Mouse (Mus musculus) midbrain, embryonic 11.5 days (tissue): ENCODE measurements around the gene Gpr137. TPM values are rescaled to one million over a fixed set of nuclear protein-coding genes. Genes with fewer than 3 reads are reported as not detected.

Experiments
- ATAC-seq: fragments of 200-750 bp; cut with Nextera tagmentation; 2 replicates; pipeline ENCODE4 v1.8.0; 2017; ENCODE audit warnings: moderate TSS enrichment, moderate library complexity; ENCODE audit not compliant: low FRiP score
- DNase-seq: peaks from one replicate; pipeline ENCODE4 v3.0.0; 2015; ENCODE audit warnings: low spot score; ENCODE audit errors: missing footprints
- H3K27ac ChIP-seq: fragments of 300-500 bp; sonication (generic); 2 replicates; pipeline ENCODE4 v1.5.1; 2014; ENCODE audit warnings: low read depth, low read length
- H3K27me3 ChIP-seq: fragments of 300-500 bp; sonication (generic); 2 replicates; pipeline ENCODE4 v1.6.1; 2014; ENCODE audit warnings: mild to moderate bottlenecking, low read length, moderate library complexity, mixed read lengths; ENCODE audit not compliant: control insufficient read depth, insufficient read depth
- H3K36me3 ChIP-seq: fragments of 300-500 bp; sonication (generic); 2 replicates; pipeline ENCODE4 v1.6.1; 2014; ENCODE audit warnings: mild to moderate bottlenecking, low read length, moderate library complexity, mixed read lengths; ENCODE audit not compliant: control insufficient read depth, insufficient read depth
- H3K4me1 ChIP-seq: fragments of 300-500 bp; sonication (generic); 2 replicates; pipeline ENCODE4 v1.6.1; 2014; ENCODE audit warnings: low read length; ENCODE audit not compliant: control insufficient read depth, insufficient read depth
- H3K4me2 ChIP-seq: fragments of 300-500 bp; sonication (generic); 2 replicates; pipeline ENCODE4 v1.6.1; 2014; ENCODE audit warnings: mild to moderate bottlenecking, moderate library complexity
- H3K4me3 ChIP-seq: fragments of 300-500 bp; sonication (generic); 2 replicates; pipeline ENCODE4 v1.5.1; 2014; ENCODE audit warnings: low read depth, low read length
- H3K9ac ChIP-seq: fragments of 300-500 bp; sonication (generic); 2 replicates; pipeline ENCODE4 v1.6.1; 2014; ENCODE audit warnings: low read length
- H3K9me3 ChIP-seq: fragments of 300-500 bp; sonication (generic); 2 replicates; pipeline ENCODE4 v1.6.1; 2016; ENCODE audit warnings: low read length; ENCODE audit not compliant: control insufficient read depth
- WGBS: fragments of 180-500 bp; shearing (Covaris S2); extraction: QIAGEN DNeasy Blood & Tissue Kit; methylation state at CpG from one replicate; pipeline ENCODE4 v1.1.7; 2014; 5-methylcytosine and 5-hydroxymethylcytosine counted together
- polyA plus RNA-seq: library from polyadenylated mRNA; unstranded; fragments of >200 nt; fragmentation: Nextera tagmentation; extraction: Ambion mirVana; gene quantifications from 2 replicates; pipeline ENCODE4 v1.2.1, GENCODE M21; 2014

Gpr137 gene
- polyA plus RNA-seq, 1 experiment from 2014 or later = 32.0 TPM

- DNase-seq (peak; percentile 100), ATAC-seq (peak; percentile 95)
- no peaks in the 10 kb centered on the region for H3K9me3 ChIP-seq
- H3K4me2 ChIP-seq = peak within 1 kb of the TSS; percentile 97
- peaks cover 17% of the 10 kb centered on the region for H3K4me1 ChIP-seq
- H3K4me3 ChIP-seq = peak within 1 kb of the TSS; percentile 80
- H3K27me3 ChIP-seq = peaks cover 45% of the 10 kb centered on the region
- peak within 1 kb of the TSS; percentile 84 for H3K27ac ChIP-seq
- peak within 1 kb of the TSS; percentile 89 for H3K9ac ChIP-seq
- H3K36me3 ChIP-seq = no peaks in the 10 kb centered on the region
- WGBS = 1% methylated on average over 64 of the region's 66 CpGs
Observed at GRCm38 (mm10) chr19:6921647-6922567, 20.4 kb downstream of the Gpr137 start, which contains the start of gene Esrra. TSS of gene Esrra (minus strand) at chr19:6921813.

GRCm38 (mm10) chr19:6920741-6921636 lies 21.3 kb downstream of the Gpr137 start:
- peak; percentile 2; the same call in 1 of the 2 replicates for ATAC-seq

DNA sequence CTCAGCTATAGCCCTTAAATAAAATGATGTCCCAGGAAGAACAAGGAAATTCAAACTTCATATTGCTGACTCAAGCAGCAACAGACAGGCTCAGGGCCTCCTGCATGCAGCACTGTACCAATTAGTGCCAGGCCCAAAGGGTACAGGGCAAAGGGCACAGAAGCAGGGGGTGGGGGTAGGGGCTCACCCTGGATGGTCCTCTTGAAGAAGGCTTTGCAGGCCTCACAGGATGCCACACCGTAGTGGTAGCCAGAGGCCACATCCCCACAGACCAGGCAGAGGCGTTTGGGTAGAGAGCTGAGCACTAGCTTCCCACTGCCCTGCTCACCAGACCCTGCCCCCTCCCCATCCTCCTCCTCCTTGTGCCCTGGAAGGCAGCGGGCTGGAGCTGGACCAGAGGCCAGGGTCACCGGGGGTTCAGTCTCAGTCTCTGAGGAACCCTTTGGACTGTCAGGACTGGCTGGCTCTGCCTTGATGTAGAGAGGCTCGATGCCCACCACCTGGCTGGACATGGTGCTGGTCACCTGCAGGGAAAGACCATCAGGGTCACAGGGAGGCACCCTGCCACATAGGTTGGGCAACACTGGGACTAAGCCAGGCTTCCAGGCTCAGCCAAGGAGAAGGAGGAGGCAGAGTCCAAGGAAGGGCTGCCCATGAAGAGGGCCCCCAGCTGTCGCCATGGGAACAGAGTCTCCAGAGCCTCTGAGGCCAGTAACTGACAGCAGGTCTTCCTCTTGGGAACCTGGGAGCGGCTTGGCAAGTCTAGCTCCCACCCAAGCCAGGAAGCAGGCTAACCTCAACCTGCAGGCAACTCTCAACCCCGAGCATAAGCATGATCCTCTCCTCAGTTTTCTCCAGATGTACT lies 22.2 kb downstream of the Gpr137 start:
- peak overlapping the region; percentile 89 for H3K9ac ChIP-seq
- no peaks in the 10 kb centered on the region for H3K9me3 ChIP-seq
- H3K4me1 ChIP-seq = peaks cover 17% of the 10 kb centered on the region
- ATAC-seq (no peak), DNase-seq (peak; percentile 84)
- peak overlapping the region; percentile 80 for H3K4me3 ChIP-seq
- H3K4me2 ChIP-seq = peak overlapping the region; percentile 97
- peaks cover 27% of the 10 kb centered on the region for H3K27me3 ChIP-seq
- no peaks in the 10 kb centered on the region for H3K36me3 ChIP-seq
- H3K27ac ChIP-seq = no peak overlapping the region
- 43% methylated on average over 8 of the region's 8 CpGs for WGBS

More at GRCm38 (mm10) chr19:6920741-6921636, 21.3 kb downstream of the Gpr137 start:
- H3K4me2 ChIP-seq = peak overlapping the region; percentile 97
- H3K27me3 ChIP-seq = peaks cover 36% of the 10 kb centered on the region
- peak; percentile 95 for DNase-seq
- H3K9ac ChIP-seq = peak overlapping the region; percentile 89
- no peaks in the 10 kb centered on the region for H3K36me3 ChIP-seq
- no peaks in the 10 kb centered on the region for H3K9me3 ChIP-seq
- peaks cover 17% of the 10 kb centered on the region for H3K4me1 ChIP-seq
- WGBS = 1% methylated on average over 46 of the region's 48 CpGs
- H3K27ac ChIP-seq = peak overlapping the region; percentile 84
- peak overlapping the region; percentile 80 for H3K4me3 ChIP-seq

DNA sequence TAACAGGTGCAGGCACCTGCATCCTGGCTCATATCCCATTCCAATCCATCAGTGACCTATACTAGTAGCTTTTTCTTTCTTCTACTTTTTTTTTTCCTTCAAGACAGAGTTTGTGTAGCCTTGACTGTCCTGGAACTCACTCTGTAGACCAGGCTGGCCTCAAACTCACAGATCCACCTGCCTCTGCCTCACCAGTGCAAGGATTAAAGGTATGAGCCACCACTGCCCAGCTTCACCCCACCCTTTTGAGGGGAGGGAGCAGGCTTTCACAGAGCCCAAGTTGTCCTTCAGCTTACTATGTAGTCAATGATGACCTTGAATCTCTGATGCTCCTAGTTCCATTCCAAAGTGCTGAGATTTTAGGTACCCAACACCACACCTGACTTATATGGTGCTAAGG lies 22.8 kb downstream of the Gpr137 start:
- Histone ChIP-seq H3K4me3 (no peak overlapping the region), H3K9me3 (no peaks in the 10 kb centered on the region), H3K27me3 (peaks cover 21% of the 10 kb centered on the region), H3K9ac (no peak overlapping the region), H3K36me3 (no peaks in the 10 kb centered on the region), H3K4me2 (no peak overlapping the region), H3K4me1 (peaks cover 17% of the 10 kb centered on the region), H3K27ac (no peak overlapping the region)
- DNase-seq (no peak), ATAC-seq (no peak)

GRCm38 (mm10) chr19:6918321-6918720 lies 24.0 kb downstream of the Gpr137 start:
- Histone ChIP-seq H3K4me1 (peaks cover 17% of the 10 kb centered on the region), H3K27ac (no peak overlapping the region), H3K9me3 (no peaks in the 10 kb centered on the region), H3K36me3 (no peaks in the 10 kb centered on the region; the same call in 1 of the 2 replicates), H3K9ac (no peak overlapping the region), H3K4me3 (no peak overlapping the region), H3K4me2 (no peak overlapping the region), H3K27me3 (peaks cover 10% of the 10 kb centered on the region)
- DNase-seq (no peak), ATAC-seq (no peak)
- 95% methylated on average over 4 of the region's 4 CpGs for WGBS

GRCm38 (mm10) chr19:6916496-6916895 lies 25.8 kb downstream of the Gpr137 start:
- no peak overlapping the region for H3K4me2 ChIP-seq
- H3K27me3 ChIP-seq = no peaks in the 10 kb centered on the region
- ATAC-seq = no peak
- WGBS = 90% methylated on average over 4 of the region's 4 CpGs
- no peak overlapping the region for H3K27ac ChIP-seq
- H3K9me3 ChIP-seq = no peaks in the 10 kb centered on the region
- no peak overlapping the region for H3K4me3 ChIP-seq
- no peak overlapping the region for H3K9ac ChIP-seq
- peaks cover 8% of the 10 kb centered on the region for H3K36me3 ChIP-seq
- peaks cover 12% of the 10 kb centered on the region for H3K4me1 ChIP-seq
- peak; percentile 62 for DNase-seq

- WGBS = 90% methylated on average over 4 of the region's 4 CpGs
- peaks cover 10% of the 10 kb centered on the region for H3K4me1 ChIP-seq
- H3K9me3 ChIP-seq = no peaks in the 10 kb centered on the region
- no peak overlapping the region for H3K9ac ChIP-seq
- DNase-seq (no peak), ATAC-seq (no peak)
- peaks cover 10% of the 10 kb centered on the region for H3K36me3 ChIP-seq
- H3K4me2 ChIP-seq = no peak overlapping the region
- H3K4me3 ChIP-seq = no peak overlapping the region
- H3K27ac ChIP-seq = no peak overlapping the region
- H3K27me3 ChIP-seq = no peaks in the 10 kb centered on the region
Observed at GRCm38 (mm10) chr19:6915276-6915675, 27.0 kb downstream of the Gpr137 start.

DNA sequence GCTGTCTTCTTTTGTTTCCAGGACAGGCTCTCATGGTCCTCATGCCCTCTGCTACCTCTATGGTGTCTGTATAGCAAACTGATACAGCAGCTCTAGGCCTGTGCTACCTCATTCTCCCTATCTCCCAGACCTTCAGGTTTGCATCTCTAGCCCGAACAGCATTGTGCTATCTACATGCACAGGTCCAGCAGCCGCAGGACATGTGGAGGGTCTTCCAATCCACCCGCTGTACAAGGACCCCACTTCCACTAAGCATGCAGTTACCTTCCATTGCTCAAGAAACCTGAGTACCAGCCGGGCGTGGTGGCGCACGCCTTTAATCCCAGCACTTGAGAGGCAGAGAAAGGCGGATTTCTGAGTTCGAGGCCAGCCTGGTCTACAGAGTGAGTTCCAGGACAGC lies 27.7 kb downstream of the Gpr137 start:
- 86% methylated on average over 9 of the region's 9 CpGs for WGBS

More for the DNA sequence above, 27.7 kb downstream of the Gpr137 start:
- H3K4me1 ChIP-seq = peaks cover 6% of the 10 kb centered on the region
- H3K4me2 ChIP-seq = no peak overlapping the region
- H3K9ac ChIP-seq = no peak overlapping the region
- no peak overlapping the region for H3K4me3 ChIP-seq
- H3K36me3 ChIP-seq = peaks cover 10% of the 10 kb centered on the region
- no peak for ATAC-seq
- no peak overlapping the region for H3K27ac ChIP-seq
- H3K9me3 ChIP-seq = no peaks in the 10 kb centered on the region
- no peak for DNase-seq
- H3K27me3 ChIP-seq = no peaks in the 10 kb centered on the region
